8 mouse cellular contexts compared by ENCODE assay signal in the genomic region with DNA sequence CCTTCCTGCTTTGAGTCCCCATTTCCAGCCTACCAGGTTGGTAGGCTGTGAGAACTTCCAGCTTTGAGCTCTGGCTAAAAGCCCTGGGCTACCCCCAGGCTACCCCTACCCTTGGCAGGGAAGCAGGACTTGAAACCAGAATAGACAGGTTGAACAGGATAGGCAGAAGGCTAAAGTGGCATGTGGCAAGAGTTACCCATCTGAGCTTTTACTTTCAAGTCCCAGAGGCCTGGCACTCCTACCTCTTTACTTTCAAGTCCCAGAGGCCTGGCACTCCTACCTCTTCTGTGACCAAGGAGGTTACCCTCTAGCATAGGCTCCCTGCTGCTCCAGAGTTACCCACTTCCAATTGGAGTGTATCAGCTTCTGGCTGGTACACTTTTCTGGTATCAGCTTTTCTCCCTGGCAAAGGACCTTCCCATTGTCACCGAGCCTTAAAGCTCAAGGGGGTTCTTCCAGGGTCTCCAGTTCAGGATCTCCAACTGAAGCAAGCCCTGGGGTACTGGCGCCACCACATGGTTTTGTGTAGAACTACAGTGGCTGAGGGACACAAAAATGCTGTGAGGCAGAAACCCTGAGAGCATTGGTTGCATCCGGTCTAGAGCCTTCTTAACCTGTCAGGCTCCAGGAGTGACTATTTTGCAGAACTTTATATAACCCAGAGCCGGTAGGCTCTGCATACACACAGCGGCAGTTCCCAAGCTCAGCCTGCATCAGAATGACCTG. TPM values are rescaled to one million over a fixed set of nuclear protein-coding genes. Genes with fewer than 3 reads are reported as not detected.
DNase-seq lines count a peak whose midpoint lies in the region; ATAC-seq and TF ChIP-seq lines count a peak whose summit lies in the region.

No protein-coding gene starts in this region.

- no peak for ATAC-seq in neural tube, embryonic 13.5 days (ENCODE audit: low read depth)
- no peak for ATAC-seq in erythroid progenitor cell, adult 5-6 weeks (replicated peaks; ENCODE audit: low FRiP score, poor library complexity, severe bottlenecking)

- no peaks in the 10 kb centered on the region for H3K9me3 ChIP-seq in neural tube, embryonic 13.5 days

- no peak for TF ChIP-seq POLR2A in spleen, adult 2 months (IDR thresholded peaks at IDR 0.05; ENCODE audit: low read depth, low read length)

- H3K4me1 ChIP-seq in spleen, adult 2 months (ENCODE audit: control insufficient read depth, insufficient read depth, insufficient read length) = no peaks in the 10 kb centered on the region
- H3K4me1 ChIP-seq in neural tube, embryonic 13.5 days (replicated peaks) = peaks cover 49% of the 10 kb centered on the region

- DNase-seq in gastrocnemius, adult 2 months = peak; percentile 50
- no peak for DNase-seq in gastrocnemius, postnatal 14 days
- DNase-seq in spleen, adult 2 months (ENCODE audit: low read depth in 1 of 2, low spot score in 2 of 2) = peak in 1 of 2 experiments; percentile 10
- no peak for DNase-seq in spleen, adult 12 weeks (ENCODE audit: low spot score)
- peak; percentile 86 for DNase-seq in embryo, embryonic 9.5 days (ENCODE audit: extremely low spot score)
- DNase-seq in layer of hippocampus, postnatal 36 days = peak; percentile 58 to 63

- H3K9ac ChIP-seq in neural tube, embryonic 13.5 days = no peak overlapping the region

- no peak overlapping the region for H3K4me2 ChIP-seq in neural tube, embryonic 13.5 days

- peak overlapping the region; percentile 71 for H3K27ac ChIP-seq in gastrocnemius, adult 2 months
- H3K27ac ChIP-seq in spleen, adult 2 months (ENCODE audit: insufficient read depth, low read length) = no peak overlapping the region
- peak overlapping the region; percentile 28; the same call in 1 of the 2 replicates for H3K27ac ChIP-seq in neural tube, embryonic 13.5 days (replicated peaks)

- no peaks in the 10 kb centered on the region for H3K27me3 ChIP-seq in spleen, adult 2 months (ENCODE audit: control insufficient read depth, insufficient read depth, low read length)
- no peaks in the 10 kb centered on the region for H3K27me3 ChIP-seq in neural tube, embryonic 13.5 days

- peak overlapping the region; percentile 45 for H3K4me3 ChIP-seq in gastrocnemius, adult 2 months
- H3K4me3 ChIP-seq in spleen, adult 2 months (ENCODE audit: extremely low read depth, insufficient read depth, insufficient read length) = no peak overlapping the region
- H3K4me3 ChIP-seq in neural tube, embryonic 13.5 days = no peak overlapping the region

- intact Hi-C loops in gastrocnemius, adult 2 months (cut with DNase I) = loop anchor here (1.0 to 10.0 kb wide), 2 partner anchors 42 to 94 kb away; no protein-coding TSS in a partner anchor
- intact Hi-C loops in gastrocnemius, postnatal 14 days (cut with DNase I; ENCODE audit: low total_unique reads) = loop anchor here (5.0 kb wide), 1 partner anchor 42 kb away; no protein-coding TSS in a partner anchor

- peak; percentile 80 for TF ChIP-seq CTCF in gastrocnemius, adult 2 months (IDR thresholded peaks at IDR 0.05)
- peak; percentile 29; the same call in 1 of the 2 replicates for TF ChIP-seq CTCF in spleen, adult 2 months (IDR thresholded peaks at IDR 0.05; ENCODE audit: extremely low read depth, insufficient read depth, insufficient read length, insufficient replicate concordance)

- no peaks in the 10 kb centered on the region for H3K36me3 ChIP-seq in spleen, adult 2 months (ENCODE audit: control insufficient read depth, insufficient read depth, low read length)
- no peaks in the 10 kb centered on the region for H3K36me3 ChIP-seq in neural tube, embryonic 13.5 days

- 4% methylated on average over 5 of the region's 5 CpGs for WGBS in spleen, adult 2 months
- 9% methylated on average over 5 of the region's 5 CpGs for WGBS in neural tube, embryonic 13.5 days

RNA-seq across cellular contexts. Expression of a gene that starts 10.1 kb away (rescaled TPM):
- total RNA-seq in gastrocnemius, adult 2 months (2021) = 1 to 10 TPM; 2.2 to 4.6 TPM
- total RNA-seq in gastrocnemius, postnatal 14 days (2021) = 10 to 100 TPM; 17.7 TPM
- polyA plus RNA-seq in spleen, adult 2 months (2012; rRNA removed) = 8.4 and 11.7 TPM in 2 replicates
- total RNA-seq in layer of hippocampus, postnatal 36 days (2021) = 1 to 10 TPM; 6.6 to 7.7 TPM
- 24.8 and 25.5 TPM in 2 replicates for polyA plus RNA-seq in neural tube, embryonic 13.5 days (2015; fragmentation: Nextera tagmentation; extraction: Ambion mirVana)
- total RNA-seq in erythroid progenitor cell, adult 5-6 weeks (2015; ENCODE audit: low replicate concordance) = 44.9 and 66.3 TPM in 2 replicates
- total RNA-seq in erythroid progenitor cell, adult 5-6 weeks (2017; ENCODE audit: low replicate concordance) = 36.4 and 48.1 TPM in 2 replicates

RNA-seq across cellular contexts. Expression of a gene that starts 30.1 kb away (rescaled TPM):
- 10 to 100 TPM; 11.9 to 12.7 TPM for total RNA-seq in gastrocnemius, adult 2 months (2021)
- 10 to 100 TPM; 15.1 to 16.1 TPM for total RNA-seq in gastrocnemius, postnatal 14 days (2021)
- 26.3 and 28.2 TPM in 2 replicates for polyA plus RNA-seq in spleen, adult 2 months (2012; rRNA removed)
- total RNA-seq in layer of hippocampus, postnatal 36 days (2021) = 100 to 1,000 TPM; 101 to 114 TPM
- polyA plus RNA-seq in neural tube, embryonic 13.5 days (2015; fragmentation: Nextera tagmentation; extraction: Ambion mirVana) = 65.6 and 68.1 TPM in 2 replicates
- total RNA-seq in erythroid progenitor cell, adult 5-6 weeks (2015; ENCODE audit: low replicate concordance) = 168 and 212 TPM in 2 replicates
- 352 and 377 TPM in 2 replicates for total RNA-seq in erythroid progenitor cell, adult 5-6 weeks (2017; ENCODE audit: low replicate concordance)

RNA-seq across cellular contexts. Expression of a gene that starts 39.0 kb away (rescaled TPM):
- 10 to 100 TPM; 29.6 to 31.3 TPM for total RNA-seq in gastrocnemius, adult 2 months (2021)
- total RNA-seq in gastrocnemius, postnatal 14 days (2021) = 10 to 100 TPM; 21.1 to 21.9 TPM
- 31.9 and 37.4 TPM in 2 replicates for polyA plus RNA-seq in spleen, adult 2 months (2012; rRNA removed)
- total RNA-seq in layer of hippocampus, postnatal 36 days (2021) = 10 to 100 TPM; 36.6 to 49.5 TPM
- 19.0 and 22.8 TPM in 2 replicates for polyA plus RNA-seq in neural tube, embryonic 13.5 days (2015; fragmentation: Nextera tagmentation; extraction: Ambion mirVana)
- 13.7 and 26.8 TPM in 2 replicates for total RNA-seq in erythroid progenitor cell, adult 5-6 weeks (2015; ENCODE audit: low replicate concordance)
- 4.5 and 4.6 TPM in 2 replicates for total RNA-seq in erythroid progenitor cell, adult 5-6 weeks (2017; ENCODE audit: low replicate concordance)

RNA-seq across cellular contexts. Expression of a gene that starts 56.5 kb away (rescaled TPM):
- total RNA-seq in gastrocnemius, adult 2 months (2021) = 1 to 10 TPM; 6.5 to 9.4 TPM
- 10 to 100 TPM in 1 of 2 experiments, 1 to 10 TPM in 1; 8.6 to 10.1 TPM for total RNA-seq in gastrocnemius, postnatal 14 days (2021)
- 13.7 and 14.2 TPM in 2 replicates for polyA plus RNA-seq in spleen, adult 2 months (2012; rRNA removed)
- total RNA-seq in layer of hippocampus, postnatal 36 days (2021) = 10 to 100 TPM; 69.6 to 70.5 TPM
- polyA plus RNA-seq in neural tube, embryonic 13.5 days (2015; fragmentation: Nextera tagmentation; extraction: Ambion mirVana) = 34.6 and 35.5 TPM in 2 replicates
- total RNA-seq in erythroid progenitor cell, adult 5-6 weeks (2015; ENCODE audit: low replicate concordance) = 2.5 and 4.6 TPM in 2 replicates
- 1.4 and 2.0 TPM in 2 replicates for total RNA-seq in erythroid progenitor cell, adult 5-6 weeks (2017; ENCODE audit: low replicate concordance)

Comparison
In these comparisons a context has a peak if more than half of its experiments do, and no peak if none do; other contexts are left out.
1. DNase-seq: peak in gastrocnemius, adult 2 months (single experiment), embryo, embryonic 9.5 days (single experiment) and layer of hippocampus, postnatal 36 days (2 of 2); none in gastrocnemius, postnatal 14 days (single experiment) and spleen, adult 12 weeks (single experiment).
2. RNA of a gene that starts 30.1 kb away (total RNA-seq): 168 to 377 TPM in erythroid progenitor cell, adult 5-6 weeks and 101 to 114 TPM in layer of hippocampus, postnatal 36 days; 15.1 to 16.1 TPM in gastrocnemius, postnatal 14 days and 11.9 to 12.7 TPM in gastrocnemius, adult 2 months; every median in the first group is over 4 times any median in the second.